Mouse (Mus musculus): ENCODE results near the gene Tbcb. TPM values are rescaled to one million over a fixed set of nuclear protein-coding genes. Genes with fewer than 3 reads are reported as not detected.

Tbcb gene
- polyA plus RNA-seq, 1 experiment from 2014 or later, result 278 TPM

DNA sequence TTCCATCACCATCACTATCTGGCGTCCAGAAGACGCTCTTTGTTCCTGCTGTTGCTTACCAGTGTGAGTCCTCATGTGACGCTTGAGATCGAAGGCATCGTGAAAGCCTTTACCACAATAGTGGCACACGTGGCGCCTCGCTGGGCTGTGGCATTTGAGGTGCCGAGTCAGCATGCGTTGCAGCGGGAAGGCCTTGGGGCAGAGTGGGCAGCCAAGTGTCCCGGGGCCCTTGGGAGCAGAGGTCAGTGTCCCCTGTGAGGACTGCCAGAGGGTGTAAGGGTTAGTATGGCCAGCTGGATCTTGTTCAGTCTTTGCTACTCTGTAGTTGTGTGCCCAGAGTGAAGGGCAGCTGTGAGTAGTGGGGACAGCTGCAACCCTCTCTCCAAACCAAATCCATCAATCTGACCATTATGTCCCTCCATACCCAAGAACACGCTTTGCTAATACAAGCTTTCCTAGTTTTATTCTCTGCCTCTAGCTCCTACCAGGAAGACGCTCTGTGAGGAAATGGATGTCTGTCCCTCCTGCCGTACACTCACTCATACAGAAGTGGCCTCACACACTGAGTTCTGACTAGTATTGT is 2.3 kb upstream of the Tbcb start:
- Histone ChIP-seq H3K27me3 (ENCODE audit: control insufficient read depth, insufficient read depth, low read length) (no peaks in the 10 kb centered on the region), H3K4me2 (replicated peaks; ENCODE audit: low read depth, low read length) (no peak overlapping the region), H3K4me3 (ENCODE audit: low read depth, low read length) (no peak overlapping the region), H3K9me3 (ENCODE audit: control insufficient read depth, low read length) (no peaks in the 10 kb centered on the region), H3K4me1 (replicated peaks; ENCODE audit: control insufficient read depth, insufficient read depth, low read length) (peaks cover 5% of the 10 kb centered on the region), H3K27ac (ENCODE audit: low read depth, low read length) (no peak overlapping the region), H3K36me3 (ENCODE audit: control insufficient read depth, insufficient read depth, low read length) (no peaks in the 10 kb centered on the region), H3K9ac (ENCODE audit: low read depth, low read length) (no peak overlapping the region)
- no peak for ATAC-seq (ENCODE audit: low FRiP score)
- WGBS, result 96% methylated on average over 15 of the region's 15 CpGs
- no peak for DNase-seq (ENCODE audit: low spot score)

DNA sequence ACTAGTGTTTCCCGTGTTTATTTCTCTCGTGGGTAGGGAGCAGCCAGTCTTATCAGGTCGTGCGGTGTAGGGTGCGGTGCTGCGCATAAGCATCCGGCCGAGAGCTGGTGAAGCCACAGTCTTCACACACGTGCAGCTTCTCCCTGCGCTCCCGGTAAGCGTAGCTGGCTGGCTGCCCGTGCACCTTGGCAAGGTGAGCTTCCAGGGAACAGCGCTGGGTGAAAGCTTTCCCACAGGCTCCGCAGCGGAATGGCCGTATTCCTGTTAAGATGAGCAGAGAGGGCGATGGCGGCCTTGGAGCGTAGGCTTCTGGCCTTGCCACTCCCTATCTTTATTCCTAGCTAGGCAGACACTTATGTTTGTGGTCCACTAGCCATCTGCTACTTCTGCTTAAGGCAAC is 1.3 kb upstream of the Tbcb start:
- 90% methylated on average over 20 of the region's 20 CpGs for WGBS
- Histone ChIP-seq H3K4me1 (replicated peaks; ENCODE audit: control insufficient read depth, insufficient read depth, low read length) (peaks cover 5% of the 10 kb centered on the region), H3K36me3 (ENCODE audit: control insufficient read depth, insufficient read depth, low read length) (no peaks in the 10 kb centered on the region), H3K4me2 (replicated peaks; ENCODE audit: low read depth, low read length) (no peak overlapping the region; the same call in 1 of the 2 replicates), H3K9me3 (ENCODE audit: control insufficient read depth, low read length) (no peaks in the 10 kb centered on the region), H3K9ac (ENCODE audit: low read depth, low read length) (no peak overlapping the region), H3K4me3 (ENCODE audit: low read depth, low read length) (no peak overlapping the region), H3K27me3 (ENCODE audit: control insufficient read depth, insufficient read depth, low read length) (no peaks in the 10 kb centered on the region), H3K27ac (ENCODE audit: low read depth, low read length) (no peak overlapping the region)
- ATAC-seq (ENCODE audit: low FRiP score) (no peak), DNase-seq (ENCODE audit: low spot score) (no peak)

DNA sequence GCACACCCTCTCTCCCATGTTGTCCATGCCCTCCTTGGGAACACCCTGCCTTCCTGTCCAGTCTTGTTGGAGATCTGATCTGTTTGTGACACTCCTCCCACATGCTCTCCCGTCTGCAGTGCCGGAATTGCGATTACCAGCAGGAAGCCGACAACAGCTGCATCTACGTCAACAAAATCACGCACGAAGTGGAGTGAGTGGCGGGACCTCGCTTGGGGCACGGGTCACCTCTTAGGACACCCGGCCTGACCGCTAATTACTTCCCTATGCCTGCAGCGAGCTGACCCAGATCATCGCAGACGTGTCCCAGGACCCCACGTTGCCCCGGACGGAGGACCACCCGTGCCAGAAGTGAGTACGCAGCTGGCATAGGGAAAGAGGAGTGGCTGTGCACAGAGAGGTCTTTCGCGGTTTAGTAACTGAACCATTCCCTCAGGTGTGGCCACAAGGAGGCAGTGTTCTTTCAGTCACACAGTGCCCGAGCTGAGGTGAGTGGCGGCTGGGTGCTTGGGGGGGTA is 618 bp upstream of the Tbcb start:
- no peaks in the 10 kb centered on the region for H3K36me3 ChIP-seq (ENCODE audit: control insufficient read depth, insufficient read depth, low read length)
- H3K9me3 ChIP-seq (ENCODE audit: control insufficient read depth, low read length), result no peaks in the 10 kb centered on the region
- peaks cover 5% of the 10 kb centered on the region for H3K4me1 ChIP-seq (replicated peaks; ENCODE audit: control insufficient read depth, insufficient read depth, low read length)
- H3K27me3 ChIP-seq (ENCODE audit: control insufficient read depth, insufficient read depth, low read length), result no peaks in the 10 kb centered on the region
- peak overlapping the region; percentile 80 for H3K4me3 ChIP-seq (ENCODE audit: low read depth, low read length)
- H3K4me2 ChIP-seq (replicated peaks; ENCODE audit: low read depth, low read length), result peak overlapping the region; percentile 65
- DNase-seq (ENCODE audit: low spot score) (peak; percentile 69), ATAC-seq (ENCODE audit: low FRiP score) (peak; percentile 27)
- peak overlapping the region; percentile 87 for H3K27ac ChIP-seq (ENCODE audit: low read depth, low read length)
- 7% methylated on average over 24 of the region's 24 CpGs for WGBS
- peak overlapping the region; percentile 59 for H3K9ac ChIP-seq (ENCODE audit: low read depth, low read length)

DNA sequence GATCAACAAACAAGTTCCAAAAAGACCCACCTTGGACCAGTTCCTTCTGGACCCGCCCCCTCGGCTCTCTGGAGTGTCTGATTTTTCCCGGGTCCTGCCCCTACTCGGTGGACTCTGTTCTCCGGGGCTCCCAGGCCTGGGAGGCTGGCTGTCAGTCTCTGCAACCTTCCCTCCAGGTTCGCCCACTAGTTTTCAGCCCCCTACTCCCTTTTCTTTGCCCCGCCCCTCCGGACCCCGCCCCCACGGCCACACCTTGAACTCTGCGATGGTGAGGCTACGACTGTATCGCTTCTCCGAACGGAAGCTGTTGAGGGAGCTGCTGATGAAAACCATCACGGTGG is 774 bp downstream of the Tbcb start:
- 0 out of 2 replicates have a peak overlapping the region, but pooled peaks have one; percentile 36 for H3K27ac ChIP-seq (ENCODE audit: low read depth, low read length)
- no peaks in the 10 kb centered on the region for H3K36me3 ChIP-seq (ENCODE audit: control insufficient read depth, insufficient read depth, low read length)
- under 1% methylated on average over 16 of the region's 16 CpGs for WGBS
- H3K4me1 ChIP-seq (replicated peaks; ENCODE audit: control insufficient read depth, insufficient read depth, low read length), result peaks cover 5% of the 10 kb centered on the region
- H3K9ac ChIP-seq (ENCODE audit: low read depth, low read length), result peak overlapping the region; percentile 49
- DNase-seq (ENCODE audit: low spot score) (no peak), ATAC-seq (ENCODE audit: low FRiP score) (peak; percentile 73; the same call in 1 of the 2 replicates)
- peak overlapping the region; percentile 80 for H3K4me3 ChIP-seq (ENCODE audit: low read depth, low read length)
- H3K27me3 ChIP-seq (ENCODE audit: control insufficient read depth, insufficient read depth, low read length), result no peaks in the 10 kb centered on the region
- H3K4me2 ChIP-seq (replicated peaks; ENCODE audit: low read depth, low read length), result peak overlapping the region; percentile 68
- no peaks in the 10 kb centered on the region for H3K9me3 ChIP-seq (ENCODE audit: control insufficient read depth, low read length)

DNA sequence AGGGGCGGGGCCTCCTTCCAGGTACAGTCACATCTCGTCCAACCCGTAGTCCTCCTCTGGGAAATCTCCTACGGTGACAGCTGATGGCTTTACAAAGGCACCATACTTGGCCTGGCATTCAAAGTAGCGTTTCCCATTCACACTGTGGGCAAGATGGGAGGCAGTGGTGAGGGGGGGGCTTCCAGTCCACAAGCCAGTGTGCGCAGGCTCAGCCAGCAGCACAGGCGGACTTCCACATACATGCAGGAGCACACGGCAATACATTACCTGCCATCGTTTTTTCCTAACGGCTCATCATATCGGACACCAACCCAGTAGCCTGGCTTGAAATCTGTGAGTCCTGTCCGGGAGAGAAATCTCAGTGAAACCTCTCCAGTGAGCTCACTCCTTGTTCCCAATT is 7.9 kb downstream of the Tbcb start:
- ATAC-seq (ENCODE audit: low FRiP score) (no peak), DNase-seq (ENCODE audit: low spot score) (no peak)
- H3K9ac ChIP-seq (ENCODE audit: low read depth, low read length), result no peak overlapping the region
- H3K4me1 ChIP-seq (replicated peaks; ENCODE audit: control insufficient read depth, insufficient read depth, low read length), result no peaks in the 10 kb centered on the region
- H3K36me3 ChIP-seq (ENCODE audit: control insufficient read depth, insufficient read depth, low read length), result peaks cover 14% of the 10 kb centered on the region
- H3K27ac ChIP-seq (ENCODE audit: low read depth, low read length), result no peak overlapping the region
- H3K4me3 ChIP-seq (ENCODE audit: low read depth, low read length), result no peak overlapping the region
- no peak overlapping the region for H3K4me2 ChIP-seq (replicated peaks; ENCODE audit: low read depth, low read length)
- H3K9me3 ChIP-seq (ENCODE audit: control insufficient read depth, low read length), result no peaks in the 10 kb centered on the region
- 91% methylated on average over 12 of the region's 12 CpGs for WGBS
- H3K27me3 ChIP-seq (ENCODE audit: control insufficient read depth, insufficient read depth, low read length), result no peaks in the 10 kb centered on the region

DNA sequence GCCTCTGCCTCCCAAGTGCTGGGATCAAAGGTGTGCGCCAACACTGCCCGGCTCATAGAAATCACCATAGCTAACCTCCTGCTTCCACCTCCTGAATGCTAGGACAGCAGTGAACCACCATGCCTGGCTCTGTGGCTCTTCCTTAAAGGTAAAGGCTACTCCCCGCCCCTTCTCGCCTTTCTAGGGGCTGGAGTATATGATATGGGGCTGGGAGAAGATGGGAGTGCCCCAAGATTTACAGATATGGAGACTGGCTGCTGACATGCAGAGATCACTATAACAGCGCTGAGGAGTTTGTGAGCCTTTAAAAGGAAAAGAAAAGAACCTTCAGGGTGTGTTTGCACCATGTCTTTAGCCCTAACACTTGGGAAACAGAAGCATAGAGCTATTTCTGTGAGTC is 9.9 kb downstream of the Tbcb start:
- Histone ChIP-seq H3K27ac (ENCODE audit: low read depth, low read length) (no peak overlapping the region), H3K27me3 (ENCODE audit: control insufficient read depth, insufficient read depth, low read length) (no peaks in the 10 kb centered on the region), H3K4me3 (ENCODE audit: low read depth, low read length) (no peak overlapping the region), H3K4me1 (replicated peaks; ENCODE audit: control insufficient read depth, insufficient read depth, low read length) (no peaks in the 10 kb centered on the region), H3K4me2 (replicated peaks; ENCODE audit: low read depth, low read length) (no peak overlapping the region), H3K9ac (ENCODE audit: low read depth, low read length) (no peak overlapping the region), H3K9me3 (ENCODE audit: control insufficient read depth, low read length) (no peaks in the 10 kb centered on the region), H3K36me3 (ENCODE audit: control insufficient read depth, insufficient read depth, low read length) (peaks cover 14% of the 10 kb centered on the region)
- WGBS, result 93% methylated on average over 5 of the region's 5 CpGs
- ATAC-seq (ENCODE audit: low FRiP score) (no peak), DNase-seq (ENCODE audit: low spot score) (no peak)

DNA sequence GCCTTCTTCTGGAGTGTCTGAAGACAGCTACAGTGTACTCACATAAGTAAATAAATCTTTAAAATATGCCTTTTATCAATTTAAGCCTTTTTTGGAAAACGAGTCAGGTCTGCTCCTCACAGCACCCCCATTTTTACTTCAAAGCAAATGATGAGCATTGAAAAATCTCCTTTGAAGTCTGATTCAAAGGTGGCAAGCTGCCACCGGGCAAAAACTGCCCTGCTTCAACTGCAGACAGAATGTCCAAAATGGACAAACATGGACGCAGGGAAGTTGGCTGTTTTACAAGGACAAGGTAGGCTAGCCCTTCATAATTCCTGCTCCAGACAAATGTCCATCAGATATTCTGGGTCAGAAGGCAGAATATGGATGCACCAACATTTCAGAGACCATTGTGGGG is 10.6 kb downstream of the Tbcb start:
- Histone ChIP-seq H3K9me3 (ENCODE audit: control insufficient read depth, low read length) (no peaks in the 10 kb centered on the region), H3K4me3 (ENCODE audit: low read depth, low read length) (no peak overlapping the region), H3K27me3 (ENCODE audit: control insufficient read depth, insufficient read depth, low read length) (no peaks in the 10 kb centered on the region), H3K9ac (ENCODE audit: low read depth, low read length) (no peak overlapping the region), H3K27ac (ENCODE audit: low read depth, low read length) (no peak overlapping the region), H3K36me3 (ENCODE audit: control insufficient read depth, insufficient read depth, low read length) (peaks cover 14% of the 10 kb centered on the region), H3K4me1 (replicated peaks; ENCODE audit: control insufficient read depth, insufficient read depth, low read length) (no peaks in the 10 kb centered on the region), H3K4me2 (replicated peaks; ENCODE audit: low read depth, low read length) (no peak overlapping the region)
- no peak for ATAC-seq (ENCODE audit: low FRiP score)
- DNase-seq (ENCODE audit: low spot score), result no peak
- WGBS, result 85% methylated on average over 3 of the region's 3 CpGs

DNA sequence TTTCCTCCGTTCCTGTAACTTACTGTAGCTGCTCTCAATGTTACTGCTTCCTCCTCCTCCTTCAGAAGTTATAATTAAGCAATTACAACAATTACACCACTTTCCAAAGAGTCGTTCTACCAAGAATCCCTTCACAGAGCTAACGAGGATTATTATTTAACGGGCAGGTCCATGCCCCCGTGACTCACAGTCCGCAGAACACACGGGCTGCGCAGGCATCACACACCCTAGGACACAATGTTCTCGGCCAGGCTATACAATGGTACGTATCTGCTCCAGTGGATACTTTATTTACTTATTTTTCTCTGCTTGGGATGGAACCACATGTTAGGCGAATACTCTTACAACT is 12.1 kb downstream of the Tbcb start:
- Histone ChIP-seq H3K27me3 (ENCODE audit: control insufficient read depth, insufficient read depth, low read length) (no peaks in the 10 kb centered on the region), H3K36me3 (ENCODE audit: control insufficient read depth, insufficient read depth, low read length) (peaks cover 10% of the 10 kb centered on the region; the same call in 1 of the 2 replicates), H3K9ac (ENCODE audit: low read depth, low read length) (peak overlapping the region; percentile 59; the same call in 1 of the 2 replicates), H3K4me3 (ENCODE audit: low read depth, low read length) (peak overlapping the region; percentile 36), H3K27ac (ENCODE audit: low read depth, low read length) (no peak overlapping the region), H3K4me1 (replicated peaks; ENCODE audit: control insufficient read depth, insufficient read depth, low read length) (no peaks in the 10 kb centered on the region), H3K9me3 (ENCODE audit: control insufficient read depth, low read length) (no peaks in the 10 kb centered on the region), H3K4me2 (replicated peaks; ENCODE audit: low read depth, low read length) (peak overlapping the region; percentile 77)
- WGBS, result 30% methylated on average over 11 of the region's 11 CpGs
- no peak for ATAC-seq (ENCODE audit: low FRiP score)
- DNase-seq (ENCODE audit: low spot score), result no peak

DNA sequence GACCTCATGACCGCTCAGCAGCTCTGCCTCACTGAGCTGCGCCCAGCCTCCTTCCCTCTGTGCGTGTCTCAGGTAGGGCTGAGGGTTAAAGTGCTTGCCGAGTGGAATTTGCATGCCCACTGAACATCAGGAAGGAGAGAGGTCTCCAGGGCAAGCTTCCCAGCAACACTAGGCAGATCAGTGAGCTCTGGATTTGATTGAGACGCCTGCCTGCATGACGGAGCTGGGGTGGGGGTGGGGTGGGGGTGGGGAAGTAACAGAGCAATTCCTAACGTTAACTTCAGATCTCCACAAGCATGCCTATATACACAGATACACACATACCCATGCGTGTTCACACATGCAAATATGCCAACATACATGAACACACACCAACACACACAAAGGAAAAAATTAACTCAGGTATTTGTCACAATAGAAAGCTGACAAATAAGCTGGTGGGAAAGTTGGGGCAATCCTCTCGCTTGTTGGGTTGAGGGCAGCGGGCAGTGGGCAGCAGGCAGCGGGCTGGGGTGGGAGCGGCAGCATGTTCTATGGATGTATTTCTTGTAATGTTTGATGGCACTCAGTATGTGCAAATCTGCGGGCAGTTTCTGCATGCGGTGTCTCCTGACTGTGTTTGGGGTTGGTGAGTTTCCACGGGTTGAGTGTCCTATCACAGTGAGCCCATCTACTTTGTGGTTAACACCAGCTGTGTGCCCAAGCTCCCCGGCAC is 12.6 kb downstream of the Tbcb start:
- peak; percentile 75 for DNase-seq (ENCODE audit: low spot score)
- peak; percentile 48 for ATAC-seq (ENCODE audit: low FRiP score)
- 4% methylated on average over 16 of the region's 16 CpGs for WGBS
- H3K27ac ChIP-seq (ENCODE audit: low read depth, low read length), result no peak overlapping the region
- H3K9ac ChIP-seq (ENCODE audit: low read depth, low read length), result peak overlapping the region; percentile 59
- no peaks in the 10 kb centered on the region for H3K4me1 ChIP-seq (replicated peaks; ENCODE audit: control insufficient read depth, insufficient read depth, low read length)
- no peaks in the 10 kb centered on the region for H3K9me3 ChIP-seq (ENCODE audit: control insufficient read depth, low read length)
- no peaks in the 10 kb centered on the region for H3K27me3 ChIP-seq (ENCODE audit: control insufficient read depth, insufficient read depth, low read length)
- peak overlapping the region; percentile 36 for H3K4me3 ChIP-seq (ENCODE audit: low read depth, low read length)
- H3K4me2 ChIP-seq (replicated peaks; ENCODE audit: low read depth, low read length), result peak overlapping the region; percentile 77
- peaks cover 9% of the 10 kb centered on the region; the same call in 1 of the 2 replicates for H3K36me3 ChIP-seq (ENCODE audit: control insufficient read depth, insufficient read depth, low read length)

All from hindbrain, embryonic 11.5 days (tissue).